Mouse (Mus musculus) gastrocnemius, postnatal 10 days (tissue): ENCODE results near the gene Gm20431. TPM values are rescaled to one million over a fixed set of nuclear protein-coding genes. Genes with fewer than 3 reads are reported as not detected.

ENCODE experiments used
- DNase-seq: peaks from one replicate; pipeline ENCODE4 v3.0.0; 2021; ENCODE audit warnings: mixed read lengths
- total RNA-seq, 2 experiments: library from RNA; stranded (reverse); gene quantifications; 2 replicates each; pipeline ENCODE4 v1.2.3; 2021

Gene Gm20431
- total RNA-seq, 2 experiments from 2014 or later, result 10.6 to 15.8 TPM

- DNase-seq, result peak; percentile 68
These were observed 63.7 kb downstream of the Gm20431 start for GRCm38 (mm10) chr2:167597492-167598186.

- no peak for DNase-seq
These were observed 64.4 kb downstream of the Gm20431 start for GRCm38 (mm10) chr2:167596726-167597491.

DNA sequence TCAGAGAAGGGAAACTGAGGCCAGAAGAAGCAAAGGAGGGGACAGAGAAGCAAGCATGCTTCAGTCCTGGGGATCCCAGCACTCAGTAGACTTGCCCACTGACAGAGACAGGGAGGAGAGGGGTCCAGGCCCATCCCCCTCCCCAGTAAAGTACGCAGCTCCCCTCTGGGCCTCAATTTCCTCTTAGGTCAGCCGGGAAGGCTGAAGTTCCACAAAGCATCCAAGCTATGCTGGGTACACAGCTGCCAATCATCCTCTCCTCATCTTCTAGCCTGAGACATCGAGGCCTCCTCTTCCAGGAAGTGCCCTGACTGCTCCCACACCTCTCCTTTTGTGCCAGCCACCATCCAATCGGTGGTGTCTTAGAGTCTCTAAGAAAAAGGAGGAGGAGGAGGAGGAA is 65.0 kb downstream of the Gm20431 start:
- DNase-seq, result no peak

DNA sequence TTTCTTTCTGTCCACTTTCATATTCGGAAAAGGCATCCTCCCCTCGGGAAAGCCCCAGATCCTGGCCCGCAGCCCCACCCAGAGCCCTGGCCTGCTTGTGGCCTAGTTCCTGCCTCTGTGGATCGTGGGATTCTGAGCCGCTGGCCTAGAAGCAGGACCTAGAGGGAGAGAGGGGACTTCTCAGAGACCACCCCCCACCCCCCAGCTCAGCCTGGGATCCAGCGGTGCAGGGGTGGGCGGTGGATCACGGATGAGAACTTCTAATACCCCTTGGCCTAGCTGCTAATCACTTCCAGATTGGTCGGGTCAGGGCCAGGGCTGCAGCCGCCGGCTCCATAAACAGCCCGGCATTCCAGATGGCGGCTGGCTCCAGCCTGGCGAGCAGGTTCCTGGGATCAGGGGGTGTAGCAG is 65.5 kb downstream of the Gm20431 start:
- DNase-seq, result peak; percentile 69

- peak; percentile 87 for DNase-seq
These were observed 66.8 kb downstream of the Gm20431 start for GRCm38 (mm10) chr2:167594444-167594934.

DNA sequence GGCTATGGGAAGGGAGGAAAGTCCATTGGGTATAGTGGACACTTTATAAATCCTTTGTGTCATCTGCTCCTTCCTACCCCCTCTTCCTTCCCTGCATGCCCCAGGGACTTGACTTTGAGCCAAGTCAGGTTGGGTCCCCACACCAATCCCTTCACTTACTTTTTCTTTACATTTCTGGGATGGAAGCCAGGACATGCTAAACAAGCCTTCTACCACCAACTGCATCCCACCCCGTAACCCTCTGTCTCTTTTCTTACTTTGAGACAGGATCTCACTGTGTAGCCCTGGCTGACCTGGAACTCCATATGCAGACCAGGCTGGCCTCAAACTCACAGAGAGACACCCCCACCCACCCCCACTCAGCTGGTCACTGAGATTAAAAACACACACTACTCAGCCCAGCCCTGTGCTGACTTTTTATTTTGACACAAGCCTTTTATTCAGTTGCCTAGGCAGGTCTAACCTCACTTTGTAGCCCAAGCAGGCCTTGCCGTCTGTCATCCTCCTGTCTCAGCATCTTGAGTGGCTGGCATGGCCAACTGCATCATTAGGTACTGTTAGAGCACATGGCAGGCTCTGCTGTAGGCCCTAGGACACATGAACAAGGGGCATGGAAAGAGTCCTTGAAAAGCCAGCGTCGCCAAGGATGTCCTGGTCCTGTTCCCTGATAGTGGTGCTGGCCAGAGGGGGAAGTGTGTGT is 67.6 kb downstream of the Gm20431 start:
- DNase-seq, result no peak

GRCm38 (mm10) chr2:167588774-167589577 is 72.3 kb downstream of the Gm20431 start:
- no peak for DNase-seq

DNA sequence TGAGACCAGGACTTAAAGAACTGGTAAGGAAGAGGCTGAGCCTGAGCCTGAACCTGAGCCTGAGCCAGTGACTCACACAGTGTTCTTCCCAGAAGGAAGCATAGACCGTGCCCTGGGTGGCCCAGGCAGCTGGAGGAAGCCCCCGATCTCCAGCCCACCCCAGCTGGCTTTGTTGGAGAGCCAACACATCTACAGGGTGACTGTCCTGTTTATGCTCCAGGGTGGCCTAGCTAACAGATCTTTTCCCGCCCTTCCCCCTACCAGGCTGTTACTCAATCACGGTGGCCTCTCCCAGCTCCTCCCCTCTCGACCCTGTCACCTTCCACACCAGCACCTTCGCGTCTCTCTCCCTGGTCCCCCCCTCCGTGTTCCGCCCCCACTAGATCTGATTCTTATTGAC is 74.3 kb downstream of the Gm20431 start:
- DNase-seq, result no peak

DNA sequence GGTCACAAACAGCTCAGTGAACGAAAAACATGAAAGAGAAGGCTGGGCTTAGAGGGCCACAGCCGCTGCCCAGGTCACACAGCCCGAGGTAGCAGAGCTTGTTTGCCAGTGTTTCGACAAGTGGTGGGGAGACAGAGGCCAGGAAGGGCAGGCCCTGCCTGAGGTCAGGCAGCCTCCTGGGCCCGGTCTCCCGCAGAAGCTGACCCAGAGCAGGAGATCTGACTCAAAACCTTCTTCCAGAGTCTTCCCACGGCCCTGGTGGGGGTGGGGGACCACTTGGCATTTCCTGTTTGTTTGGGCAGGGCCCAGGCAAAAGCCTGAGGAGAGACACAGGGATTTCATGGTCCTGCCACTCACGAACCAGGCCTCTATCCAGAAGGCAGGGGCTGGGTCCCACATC is 75.3 kb downstream of the Gm20431 start:
- no peak for DNase-seq

DNA sequence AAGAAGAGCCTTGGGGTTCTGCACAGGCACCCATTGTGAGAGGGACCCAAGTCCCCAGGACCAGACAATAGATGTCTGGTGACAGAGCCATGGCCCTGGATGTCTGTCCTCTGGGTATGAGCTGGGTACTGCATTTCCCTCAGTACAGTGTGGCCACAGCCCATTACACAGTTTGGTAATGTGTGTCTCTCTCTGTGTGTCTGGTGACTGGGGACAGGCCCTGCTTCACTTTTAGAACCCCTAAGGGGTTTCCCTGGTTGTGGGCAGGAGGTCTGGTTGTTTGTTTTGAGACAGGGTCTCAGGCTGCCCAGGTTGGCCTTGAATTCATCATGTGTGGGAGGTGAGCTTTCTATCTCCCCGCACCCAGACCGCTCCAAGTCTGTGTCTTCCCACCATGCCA is 76.0 kb downstream of the Gm20431 start:
- DNase-seq, result no peak

DNA sequence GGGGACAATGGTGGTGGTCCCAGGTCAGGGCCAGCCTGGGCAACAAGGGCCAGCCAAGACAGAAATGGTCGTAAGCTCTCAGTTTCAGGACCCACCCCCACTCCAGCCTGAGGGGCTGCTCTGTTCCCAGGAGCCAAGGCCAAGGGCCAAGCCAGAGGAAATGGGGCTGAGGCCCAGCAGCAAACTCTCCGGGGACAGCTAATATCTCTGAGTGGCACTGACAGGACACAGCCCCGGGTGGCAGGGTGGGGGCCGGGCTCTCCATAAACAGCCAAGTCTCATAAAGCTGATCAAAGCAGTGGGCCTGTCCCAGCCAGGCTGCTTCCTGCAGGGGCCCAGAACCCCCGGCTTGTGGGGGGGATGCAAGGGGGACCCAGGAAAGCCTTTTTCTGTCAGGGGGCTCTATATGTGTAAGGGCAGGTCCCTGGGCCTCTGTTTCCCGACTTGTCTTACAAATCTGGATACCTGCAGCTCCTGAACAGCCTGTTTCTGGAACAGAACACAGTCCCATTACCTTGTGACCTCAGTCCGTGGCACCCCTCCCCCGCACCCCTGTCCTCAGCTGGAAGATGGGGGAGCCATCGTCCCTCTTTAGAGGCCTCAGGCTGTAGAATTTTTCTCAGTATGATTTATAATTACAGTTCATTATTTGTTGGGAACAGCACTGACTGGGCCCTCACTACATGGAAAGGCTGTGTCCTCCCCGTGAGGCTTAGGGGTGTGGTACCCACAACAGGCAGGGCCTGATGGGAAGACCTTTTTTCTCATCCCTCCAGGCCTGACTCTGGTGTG is 77.9 kb downstream of the Gm20431 start:
- no peak for DNase-seq

- DNase-seq, result no peak
These were observed 82.8 kb downstream of the Gm20431 start for GRCm38 (mm10) chr2:167578521-167578920.

- no peak for DNase-seq
These were observed 84.0 kb downstream of the Gm20431 start for GRCm38 (mm10) chr2:167577186-167577785.

DNA sequence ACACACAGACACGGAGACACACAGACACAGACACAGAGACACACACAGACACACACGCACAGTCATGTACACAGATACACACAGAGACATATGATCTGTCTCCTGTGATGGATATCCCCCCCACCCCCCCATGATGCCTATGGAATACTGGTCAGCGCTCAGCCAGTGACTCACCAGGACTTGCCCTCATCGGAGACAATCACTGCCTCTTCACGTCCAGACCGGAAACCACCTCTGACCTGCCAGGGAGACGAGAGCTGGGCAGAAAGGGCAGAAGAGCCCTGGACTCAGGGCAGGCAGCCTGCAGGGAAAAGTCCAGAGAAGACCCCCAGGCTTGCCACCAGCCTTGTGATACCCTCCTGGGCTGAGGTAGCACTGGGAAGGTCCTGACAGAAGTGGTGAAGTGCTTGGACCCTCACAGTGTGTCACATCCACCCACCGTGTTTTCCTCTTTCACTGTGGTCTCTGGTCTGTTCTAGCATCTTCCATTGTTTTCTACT is 85.1 kb downstream of the Gm20431 start:
- no peak for DNase-seq

DNA sequence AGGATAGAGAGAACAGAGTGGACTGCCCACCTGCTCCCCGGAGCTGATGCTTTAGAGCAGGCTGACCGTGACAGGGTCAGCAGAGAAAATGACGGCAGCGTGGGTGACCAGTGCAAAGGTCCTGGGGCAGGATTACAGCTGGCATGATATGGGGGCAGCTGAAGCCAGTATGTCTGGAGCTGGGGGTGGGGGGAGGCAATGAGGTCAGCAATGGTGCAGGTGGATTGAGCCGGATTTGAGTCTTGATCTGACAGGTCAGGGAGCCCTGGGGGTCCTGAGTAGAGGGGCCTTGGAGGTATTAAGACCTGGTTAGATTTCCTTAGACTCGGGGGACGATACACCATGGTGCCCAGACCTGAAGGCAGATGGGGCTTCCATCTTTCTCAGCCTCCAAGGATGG is 85.7 kb downstream of the Gm20431 start:
- DNase-seq, result no peak

- peak; percentile 72 for DNase-seq
These were observed 86.5 kb downstream of the Gm20431 start for GRCm38 (mm10) chr2:167574814-167575213.

DNA sequence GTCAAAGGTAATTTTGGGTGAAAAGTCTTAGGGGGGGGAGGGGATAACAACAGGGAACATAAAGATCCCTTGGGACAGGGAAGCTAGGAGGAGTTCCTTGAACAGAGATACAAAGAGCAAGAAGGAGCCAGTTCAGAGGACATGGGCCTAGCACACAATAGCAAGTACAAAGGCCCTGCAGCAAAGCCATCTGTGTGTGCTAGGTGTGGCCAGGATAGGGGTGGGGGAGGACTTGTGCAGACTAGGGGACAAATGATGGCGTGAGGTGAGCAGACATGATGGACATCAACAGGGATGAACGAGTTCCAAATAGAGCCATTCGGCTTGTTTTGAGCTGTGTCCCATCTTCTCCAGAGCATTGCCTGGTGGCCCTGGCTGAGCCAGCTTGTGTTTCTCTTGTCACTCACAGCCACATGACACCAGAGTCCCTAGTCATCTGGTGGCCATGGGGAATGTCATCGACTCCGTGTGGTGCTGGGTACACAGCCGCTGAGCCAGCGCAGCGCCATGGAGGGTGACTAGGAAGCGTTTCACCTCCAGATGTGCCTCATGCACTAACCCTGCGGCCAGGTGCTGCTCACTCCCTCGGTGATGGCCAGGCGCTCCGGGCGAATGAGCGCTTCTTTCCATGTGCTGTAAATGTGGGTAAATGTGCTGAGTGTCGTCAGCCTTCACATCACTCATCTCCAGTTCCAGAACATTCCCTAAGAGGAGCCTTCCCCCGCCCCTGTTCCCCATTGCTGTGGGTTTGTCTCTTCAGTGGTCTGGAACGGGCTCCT is 89.7 kb downstream of the Gm20431 start:
- DNase-seq, result no peak

GRCm38 (mm10) chr2:167570815-167571214 is 90.5 kb downstream of the Gm20431 start:
- DNase-seq, result no peak

DNA sequence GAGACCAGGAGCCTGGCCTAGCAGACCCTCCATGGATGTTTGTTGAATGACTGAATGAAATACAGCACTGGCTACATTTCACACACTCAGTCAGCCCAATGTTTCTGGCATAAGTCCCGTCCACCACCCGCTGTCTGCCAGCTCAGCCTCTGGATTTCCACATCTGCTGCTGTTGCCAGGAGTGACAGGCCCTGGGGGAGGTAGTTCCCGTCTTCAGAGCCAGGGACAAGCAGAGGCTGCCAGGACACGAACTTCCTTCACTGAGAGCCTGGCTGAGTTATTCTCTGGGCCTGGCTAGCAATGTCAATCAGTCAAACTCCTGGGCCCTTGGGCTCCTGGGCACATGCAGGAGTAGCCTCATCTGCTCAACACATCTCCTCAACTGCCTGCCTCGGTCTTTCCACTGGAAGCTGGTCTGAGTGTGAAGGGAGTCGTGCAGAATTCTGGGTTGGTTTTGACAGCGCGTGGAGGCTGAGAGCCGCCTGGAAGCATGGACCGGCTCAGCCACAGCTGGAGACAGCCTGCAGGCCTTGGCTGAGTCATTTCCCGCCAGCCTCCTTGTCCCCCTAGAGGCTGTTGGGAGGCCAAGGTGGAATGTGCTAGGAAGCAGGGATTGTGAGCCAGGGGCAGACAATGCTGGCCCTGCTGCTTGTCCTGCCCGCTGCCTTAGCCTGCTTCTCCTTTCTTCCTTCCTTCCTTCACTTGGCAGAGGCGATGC is 91.2 kb downstream of the Gm20431 start:
- DNase-seq, result peak; percentile 74
